ENCODE assay signal across 8 mouse cellular contexts in genomic region chr1:87755641-87756470, GRCm38 (mm10). TPM values are rescaled to one million over a fixed set of nuclear protein-coding genes. Genes with fewer than 3 reads are reported as not detected.
DNase-seq lines count a peak whose midpoint lies in the region; ATAC-seq lines count a peak whose summit lies in the region.

Gene Atg16l1, plus strand, starts transcription at chr1:87755870.

- peak; percentile 96 for DNase-seq in adipocyte (ENCODE audit: low spot score)
- peak; percentile 97 for DNase-seq in embryo, embryonic 10 days (ENCODE audit: low spot score)
- DNase-seq in gastrocnemius, postnatal 10 days = peak; percentile 88
- DNase-seq in induced T-regulatory cell, adult 2 months (ENCODE audit: low read depth) = peak; percentile 98
- peak; percentile 86 to 96 for DNase-seq in left cerebral cortex, adult 9 months (ENCODE audit: low spot score in 2 of 2)
- peak; percentile 92 for DNase-seq in right cerebral cortex, postnatal 14 days
- peak; percentile 89 to 95 for DNase-seq in urinary bladder, postnatal 36 days (ENCODE audit: low spot score in 2 of 2)

- peak; percentile 99 for ATAC-seq in megakaryocyte progenitor cell, adult 5-6 weeks (replicated peaks; ENCODE audit: poor library complexity)

RNA-seq across cellular contexts. Expression of gene Atg16l1, which starts in this region (rescaled TPM):
- total RNA-seq in gastrocnemius, postnatal 10 days (2021) = 10 to 100 TPM; 16.2 to 20.9 TPM
- total RNA-seq in megakaryocyte progenitor cell, adult 5-6 weeks (2015) = 21.4 and 24.8 TPM in 2 replicates
- 30.2 and 40.9 TPM in 2 replicates for total RNA-seq in megakaryocyte progenitor cell, adult 5-6 weeks (2017)

Comparison
In these comparisons a context has a peak if more than half of its experiments do, and no peak if none do; other contexts are left out.
1. Peak in every context shown above with its lines: DNase-seq and ATAC-seq.